Mouse (Mus musculus) brain, embryonic 14.5 days (tissue): ENCODE results near the gene Myl6.

Experiments
- CTCF ChIP-seq: fragments of 200-500 bp; IDR thresholded peaks from 2 replicates; pipeline ENCODE4 v1.5.1; 2012; ENCODE audit warnings: inconsistent platforms, mild to moderate bottlenecking, moderate library complexity, borderline replicate concordance; ENCODE audit not compliant: insufficient read depth, insufficient read length; ENCODE audit errors: extremely low read depth
- POLR2A ChIP-seq: fragments of 200-500 bp; IDR thresholded peaks from 2 replicates; pipeline ENCODE4 v1.6.1; 2012; ENCODE audit warnings: mild to moderate bottlenecking, inconsistent platforms, borderline replicate concordance; ENCODE audit not compliant: poor library complexity, insufficient read depth, insufficient read length, severe bottlenecking; ENCODE audit errors: extremely low read depth

GRCm38 (mm10) chr10:128536266-128536940 is 42.5 kb upstream of the Myl6 start:
- TF ChIP-seq POLR2A (no peak), CTCF (peak; percentile 89)
